Comparison of ENCODE assay signal across 26 mouse cellular contexts in genomic region chr6:144984221-144984620, GRCm38 (mm10).
A peak's percentile ranks its signal among the peaks of the same experiment; 100 is the strongest.
DNase-seq lines count a peak whose midpoint lies in the region; ATAC-seq and TF ChIP-seq lines count a peak whose summit lies in the region.
"Had no signal": no experiment of that assay in that cellular context is flagged by ENCODE, and none has a peak within 500 bp of the region (broad histone marks: within the 10 kb centered on the region; RNA-seq: fewer than 3 reads in every experiment).

No protein-coding gene starts in this region.

- DNase-seq in ES-E14 (ENCODE audit: low read depth, low spot score) (no peak), R1 (ENCODE audit: low read depth, low spot score) (peak; percentile 75), ZHBTc4 (ENCODE audit: low read depth, low spot score) (peak; percentile 52)
- no peak for DNase-seq in cerebellum, adult 18-20 months
- DNase-seq in thymus, postnatal 25 days: no peak
- DNase-seq: adrenal gland, adult 2 months; adrenal gland, adult 8-10 months; adrenal gland, postnatal 10 days; adrenal gland, postnatal 14 days; adrenal gland, postnatal 25 days; adrenal gland, postnatal 36 days; B cell, adult 2 months; cerebellum, adult 11 months; cerebellum, adult 11-12 months; cerebellum, adult 2 months; cerebellum, adult 8-10 months; cerebellum, adult 9-10 months; cerebellum, adult 9-11 months had no signal

- in situ Hi-C loops in ES-E14 (cut with MboI; ENCODE audit: low sequenced_read_pairs in 2 of 2, unreplicated experiment in 2 of 2): no loop called here

- H3K27ac ChIP-seq in ES-E14 (ENCODE audit: insufficient read depth, low read depth, low read length, poor library complexity, severe bottlenecking): no peak overlapping the region
- H3K27ac ChIP-seq in forebrain, embryonic 12.5 days: no peak overlapping the region
- no peak overlapping the region for H3K27ac ChIP-seq in heart, embryonic 11.5 days (ENCODE audit: low read depth, low read length)

- no peak for TF ChIP-seq CTCF in E14TG2a.4 (conservative IDR thresholded peaks at IDR 0.05; ENCODE audit: low read length)

- H3K4me1 ChIP-seq in E14TG2a.4 (replicated peaks; ENCODE audit: low read depth, low read length) (peaks cover 9% of the 10 kb centered on the region), ES-E14 (ENCODE audit: control insufficient read depth in 2 of 2, insufficient read depth in 2 of 2, low read length in 2 of 2, poor library complexity in 1 of 2) (peaks cover 2% of the 10 kb centered on the region in 2 experiments; a peak in 1 of 4 replicates)
- H3K4me1 ChIP-seq in forebrain, embryonic 12.5 days: no peaks in the 10 kb centered on the region
- H3K4me1 ChIP-seq in heart, embryonic 11.5 days (ENCODE audit: control insufficient read depth, insufficient read depth, low read length): no peaks in the 10 kb centered on the region

- no peaks in the 10 kb centered on the region for H3K27me3 ChIP-seq in E14TG2a.4 (ENCODE audit: insufficient read depth, low read length)
- H3K27me3 ChIP-seq in forebrain, embryonic 12.5 days: no peaks in the 10 kb centered on the region
- H3K27me3 ChIP-seq in heart, embryonic 11.5 days (ENCODE audit: control insufficient read depth, insufficient read depth, low read length): no peaks in the 10 kb centered on the region
- H3K27me3 ChIP-seq: CH12.LX, Patski had no signal

- H3K9ac ChIP-seq in ES-E14 (ENCODE audit: insufficient read depth, low read depth, low read length, poor library complexity, severe bottlenecking): peak overlapping the region; percentile 34; the same call in 1 of the 2 replicates
- no peak overlapping the region for H3K9ac ChIP-seq in forebrain, embryonic 12.5 days
- no peak overlapping the region for H3K9ac ChIP-seq in heart, embryonic 11.5 days (ENCODE audit: low read depth, low read length)

- no peak for ATAC-seq in forebrain, embryonic 12.5 days (ENCODE audit: low FRiP score)
- no peak for ATAC-seq in heart, embryonic 11.5 days (replicated peaks; ENCODE audit: insufficient number of reproducible peaks, low FRiP score, low TSS enrichment)
- ATAC-seq: activated CD4-positive, CD25-positive, alpha-beta regulatory T cell, adult 4 months; CD4-positive, CD25-positive, alpha-beta regulatory T cell, adult 4 months; Patski had no signal

- WGBS in forebrain, embryonic 12.5 days: 97% methylated on average over 8 of the region's 8 CpGs
- 94% methylated on average over 8 of the region's 8 CpGs for WGBS in heart, embryonic 11.5 days (ENCODE audit: insufficient replicate concordance)

- peaks cover 4% of the 10 kb centered on the region; the same call in 1 of the 2 replicates for H3K9me3 ChIP-seq in E14TG2a.4 (ENCODE audit: low read length)
- no peaks in the 10 kb centered on the region; the same call in 1 of the 2 replicates for H3K9me3 ChIP-seq in ES-E14 (ENCODE audit: control insufficient read depth, insufficient read depth, low read depth, low read length)
- H3K9me3 ChIP-seq in forebrain, embryonic 12.5 days: no peaks in the 10 kb centered on the region
- no peaks in the 10 kb centered on the region for H3K9me3 ChIP-seq in heart, embryonic 11.5 days (replicated peaks; ENCODE audit: control insufficient read depth, low read length)

- H3K36me3 ChIP-seq in E14TG2a.4 (ENCODE audit: insufficient read depth, low read length): no peaks in the 10 kb centered on the region
- no peaks in the 10 kb centered on the region for H3K36me3 ChIP-seq in ES-E14 (ENCODE audit: control insufficient read depth, insufficient read depth, low read length, poor library complexity, severe bottlenecking)
- H3K36me3 ChIP-seq in forebrain, embryonic 12.5 days (replicated peaks): no peaks in the 10 kb centered on the region
- H3K36me3 ChIP-seq in heart, embryonic 11.5 days (ENCODE audit: control insufficient read depth, insufficient read depth, low read length): no peaks in the 10 kb centered on the region
- H3K36me3 ChIP-seq: G1E had no signal

- H3K4me2 ChIP-seq in forebrain, embryonic 12.5 days: no peak overlapping the region
- H3K4me2 ChIP-seq in heart, embryonic 11.5 days: no peak overlapping the region

- H3K4me3 ChIP-seq in E14TG2a.4 (replicated peaks; ENCODE audit: low read length): peak overlapping the region; percentile 26; the same call in 1 of the 2 replicates
- no peak overlapping the region for H3K4me3 ChIP-seq in ES-E14 (ENCODE audit: insufficient read depth in 1 of 2, low read depth in 1 of 2, low read length in 2 of 2, poor library complexity in 1 of 2, severe bottlenecking in 1 of 2)
- no peak overlapping the region for H3K4me3 ChIP-seq in forebrain, embryonic 12.5 days (replicated peaks)
- no peak overlapping the region for H3K4me3 ChIP-seq in heart, embryonic 11.5 days (ENCODE audit: low read depth, low read length)

TF ChIP-seq in ES-E14, 5 proteins besides CTCF, POLR2A, EP300 and RAD21:
- no peak for TF ChIP-seq HCFC1 (IDR thresholded peaks at IDR 0.05; ENCODE audit: borderline replicate concordance, insufficient read depth, low read length)
- TF ChIP-seq MAFK (IDR thresholded peaks at IDR 0.05; ENCODE audit: insufficient read depth, low read depth, low read length): no peak
- TF ChIP-seq ZNF384 (IDR thresholded peaks at IDR 0.05; ENCODE audit: low read depth, low read length): no peak
- TF ChIP-seq CHD2 (IDR thresholded peaks at IDR 0.05; ENCODE audit: low read depth, low read length): no peak
- TF ChIP-seq ZC3H11A (IDR thresholded peaks at IDR 0.05; ENCODE audit: borderline replicate concordance, low read depth, low read length): no peak

Comparison
In these comparisons a context has a peak if more than half of its experiments do, and no peak if none do; other contexts are left out.
1. DNase-seq: peak in R1 (single experiment) and ZHBTc4 (single experiment); none in ES-E14 (single experiment), cerebellum, adult 18-20 months (0 of 2) and thymus, postnatal 25 days (single experiment).